Mouse (Mus musculus): ENCODE data around the gene Ear14. TPM values are rescaled to one million over a fixed set of nuclear protein-coding genes. Genes with fewer than 3 reads are reported as not detected.

Ear14 gene
- polyA plus RNA-seq, 1 experiment from 2014 or later, result not detected

Other genes starting within 250 kb of the Ear14 start
- 0.36 and 0.47 TPM in 2 replicates for gene Pnp2, start 247.4 kb upstream of the Ear14 start, polyA plus RNA-seq (2014; fragmentation: Nextera tagmentation; extraction: Ambion mirVana)
- gene Rnase10, start 195.6 kb upstream of the Ear14 start, polyA plus RNA-seq (2014; fragmentation: Nextera tagmentation; extraction: Ambion mirVana), result 0.13 TPM in 1 of 2 replicates, not detected in the other
- gene Rnase9, start 161.5 kb upstream of the Ear14 start, polyA plus RNA-seq (2014; fragmentation: Nextera tagmentation; extraction: Ambion mirVana), result not detected in 2 replicates
- not detected in 2 replicates for gene Rnase11, start 153.2 kb upstream of the Ear14 start, polyA plus RNA-seq (2014; fragmentation: Nextera tagmentation; extraction: Ambion mirVana)
- not detected in 2 replicates for gene Rnase12, start 145.7 kb upstream of the Ear14 start, polyA plus RNA-seq (2014; fragmentation: Nextera tagmentation; extraction: Ambion mirVana)
- gene Olfr750, start 129.0 kb upstream of the Ear14 start, polyA plus RNA-seq (2014; fragmentation: Nextera tagmentation; extraction: Ambion mirVana), result not detected in 2 replicates
- 14.4 and 14.7 TPM in 2 replicates for gene Rnase4, start 112.3 kb upstream of the Ear14 start, polyA plus RNA-seq (2014; fragmentation: Nextera tagmentation; extraction: Ambion mirVana)
- 2.2 and 2.6 TPM in 2 replicates for gene Ang, start 112.2 kb upstream of the Ear14 start, polyA plus RNA-seq (2014; fragmentation: Nextera tagmentation; extraction: Ambion mirVana)
- gene Eddm3b, start 89.0 kb upstream of the Ear14 start, polyA plus RNA-seq (2014; fragmentation: Nextera tagmentation; extraction: Ambion mirVana), result not detected in 2 replicates
- gene Rnase6, start 79.5 kb upstream of the Ear14 start, polyA plus RNA-seq (2014; fragmentation: Nextera tagmentation; extraction: Ambion mirVana), result not detected in 2 replicates
- gene Rnase1, start 56.6 kb upstream of the Ear14 start, polyA plus RNA-seq (2014; fragmentation: Nextera tagmentation; extraction: Ambion mirVana), result not detected in 2 replicates
- not detected in 2 replicates for gene Rnase2b, start 41.1 kb upstream of the Ear14 start, polyA plus RNA-seq (2014; fragmentation: Nextera tagmentation; extraction: Ambion mirVana)
- gene Ang2, start 4.2 kb upstream of the Ear14 start, polyA plus RNA-seq (2014; fragmentation: Nextera tagmentation; extraction: Ambion mirVana), result not detected in 2 replicates
- not detected in 2 replicates for gene Rnase2a, start 52.7 kb downstream of the Ear14 start, polyA plus RNA-seq (2014; fragmentation: Nextera tagmentation; extraction: Ambion mirVana)
- not detected in 2 replicates for gene Gm7247, start 158.4 kb downstream of the Ear14 start, polyA plus RNA-seq (2014; fragmentation: Nextera tagmentation; extraction: Ambion mirVana)
- not detected in 2 replicates for gene Vmn2r88, start 207.4 kb downstream of the Ear14 start, polyA plus RNA-seq (2014; fragmentation: Nextera tagmentation; extraction: Ambion mirVana)
- gene Vmn2r89, start 248.5 kb downstream of the Ear14 start, polyA plus RNA-seq (2014; fragmentation: Nextera tagmentation; extraction: Ambion mirVana), result not detected in 2 replicates

Data from embryonic facial prominence, embryonic 11.5 days (tissue).